Mouse (Mus musculus) thymus, adult 2 months (tissue): ENCODE data around the gene Ncf2.

Experiments used
- CTCF ChIP-seq: fragments of 200-500 bp; IDR thresholded peaks from 2 replicates; pipeline ENCODE4 v1.5.1; 2012; ENCODE audit warnings: mild to moderate bottlenecking, control low read depth, low read length, moderate library complexity, borderline replicate concordance; ENCODE audit not compliant: control insufficient read depth, poor library complexity, insufficient read depth; ENCODE audit errors: extremely low read depth
- POLR2A ChIP-seq: fragments of 200-500 bp; IDR thresholded peaks from 2 replicates; pipeline ENCODE4 v1.6.1; 2012; ENCODE audit warnings: mild to moderate bottlenecking, low read length, control low read depth, moderate library complexity; ENCODE audit not compliant: control insufficient read depth, poor library complexity, insufficient read depth; ENCODE audit errors: extremely low read depth

DNA sequence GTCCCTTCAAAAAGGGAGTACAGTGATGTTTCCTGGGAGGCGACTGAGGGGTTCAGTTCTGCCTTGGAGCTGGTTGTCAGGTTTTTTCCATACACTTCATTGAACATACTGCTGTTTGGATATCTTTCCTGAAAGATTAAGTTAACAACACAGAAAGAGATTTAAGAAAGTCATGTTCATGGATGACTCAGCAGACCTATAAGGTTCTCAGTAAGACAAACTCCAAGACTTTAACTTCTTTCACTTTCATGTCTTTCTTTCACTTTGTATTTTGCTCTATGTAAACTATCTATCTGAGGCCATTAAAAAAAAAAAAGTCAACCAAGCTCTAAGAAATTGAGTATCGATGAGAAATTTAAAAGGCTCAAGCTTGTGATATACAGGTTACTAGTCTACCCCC is 41.1 kb downstream of the Ncf2 start:
- TF ChIP-seq CTCF = no peak
- TF ChIP-seq POLR2A = no peak
